Mouse (Mus musculus) small intestine, adult 2 months (tissue): ENCODE results near the gene Dst.

Source experiments
- CTCF ChIP-seq: fragments of 200-500 bp; IDR thresholded peaks from 2 replicates; pipeline ENCODE4 v1.5.1; 2012; ENCODE audit warnings: low read depth, mild to moderate bottlenecking, control low read depth, inconsistent platforms, low read length, moderate library complexity, mixed read lengths; ENCODE audit not compliant: insufficient replicate concordance, insufficient read length; ENCODE audit errors: extremely low read depth
- POLR2A ChIP-seq: fragments of 200-500 bp; IDR thresholded peaks from 2 replicates; pipeline ENCODE4 v1.6.1; 2012; ENCODE audit warnings: low read depth, mild to moderate bottlenecking, control low read depth, inconsistent platforms, low read length, moderate library complexity

GRCm38 (mm10) chr1:34179756-34180155 lies 271.7 kb downstream of the Dst start:
- TF ChIP-seq POLR2A = no peak
- TF ChIP-seq CTCF = no peak
